Mouse (Mus musculus): ENCODE results near the gene Bcl2a1a.
"Not testable (repeated sequence)": the region's sequence is repeated elsewhere in the genome, so short reads cannot be mapped to it uniquely, and the experiment has no call there.

Gene Bcl2a1a

DNA sequence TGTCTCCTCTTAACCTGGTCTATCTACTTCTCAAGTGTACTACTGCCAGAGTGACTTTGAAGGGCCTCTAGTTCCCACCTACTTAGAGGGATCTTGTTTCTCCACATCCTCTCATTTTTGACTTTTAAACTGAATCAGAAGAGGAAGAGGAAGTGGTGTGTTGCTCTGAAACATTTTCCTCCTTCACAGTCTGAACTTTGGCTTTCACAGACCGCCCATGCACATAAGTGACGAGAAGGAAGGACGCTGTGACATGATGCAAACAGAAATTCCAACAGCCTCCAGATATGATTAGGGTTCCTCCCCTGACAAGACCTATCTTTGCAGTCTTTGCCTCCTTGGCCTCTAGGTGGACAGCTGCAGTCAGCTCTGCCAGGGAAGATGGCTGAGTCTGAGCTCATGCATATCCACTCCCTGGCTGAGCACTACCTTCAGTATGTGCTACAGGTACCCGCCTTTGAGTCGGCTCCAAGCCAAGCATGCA is at the start of gene Bcl2a1a:
TSS of gene Bcl2a1a (plus strand) at position 231 of the 484 bp plus-strand sequence.
- DNase-seq (ENCODE audit: low read depth, low spot score) = peak; percentile 4

DNA sequence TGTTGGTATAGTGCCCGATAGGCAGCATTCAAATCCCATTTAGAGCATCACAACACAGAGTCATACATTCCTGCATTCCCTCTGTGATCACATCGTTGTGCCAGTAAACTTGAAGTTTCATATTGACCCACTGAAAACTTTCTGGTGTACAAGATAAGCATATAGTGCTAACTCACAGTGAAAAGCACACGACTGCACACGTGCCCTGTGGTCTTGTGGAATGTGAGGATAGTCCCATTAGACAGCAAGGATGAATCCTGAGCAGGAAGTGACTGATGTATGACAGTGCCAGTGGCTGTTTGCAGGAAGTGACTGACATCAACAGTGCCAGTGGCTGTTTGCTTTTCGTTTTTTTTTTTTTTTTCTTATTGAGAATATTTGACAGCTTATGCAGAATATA is 40.1 kb upstream of the Bcl2a1a start:
- not testable (repeated sequence) for DNase-seq (ENCODE audit: low read depth, low spot score)

- DNase-seq (ENCODE audit: low read depth, low spot score) = not testable (repeated sequence)
These were observed 18.4 kb upstream of the Bcl2a1a start for GRCm38 (mm10) chr9:88938312-88938711.

DNA sequence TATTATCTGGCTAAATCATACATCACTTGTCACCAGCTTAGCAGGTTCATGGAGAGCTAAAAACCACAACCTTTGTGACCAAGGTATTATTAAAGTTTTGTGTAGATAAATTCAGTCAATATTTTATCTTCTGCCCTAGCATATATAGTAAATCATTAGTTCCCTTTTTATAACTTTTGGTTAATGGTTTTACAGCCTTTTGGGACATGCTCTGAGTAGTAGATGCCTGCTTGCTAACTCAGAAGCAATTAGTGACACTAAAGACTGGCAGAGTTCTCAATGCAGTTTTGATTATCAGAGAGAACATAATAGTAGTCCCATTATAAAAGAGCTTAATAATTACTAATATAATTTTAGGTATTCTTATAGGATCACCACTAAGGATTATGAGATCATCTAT is 5.2 kb upstream of the Bcl2a1a start:
- not testable (repeated sequence) for DNase-seq (ENCODE audit: low read depth, low spot score)

DNA sequence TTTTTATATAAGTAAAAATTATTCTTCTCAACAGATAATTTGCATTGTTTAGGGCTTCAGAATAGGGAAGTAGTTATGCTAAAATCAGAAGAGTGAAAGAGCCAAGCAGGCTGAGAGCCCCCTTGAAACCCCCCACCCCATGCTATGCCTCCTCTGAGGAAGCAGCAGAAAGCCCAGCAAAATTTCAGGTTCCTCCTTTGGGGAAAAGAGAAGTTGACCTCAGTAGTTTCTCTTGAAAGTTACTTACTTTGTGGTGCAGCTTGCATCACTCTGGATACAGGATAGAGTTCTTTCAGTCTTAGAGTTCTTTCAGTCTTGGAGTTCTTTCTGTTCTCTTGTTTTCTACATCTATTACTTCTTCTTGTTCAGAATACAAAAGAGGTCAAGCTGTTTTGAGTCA is 3.5 kb upstream of the Bcl2a1a start:
- peak; percentile 1 for DNase-seq (ENCODE audit: low read depth, low spot score)

DNA sequence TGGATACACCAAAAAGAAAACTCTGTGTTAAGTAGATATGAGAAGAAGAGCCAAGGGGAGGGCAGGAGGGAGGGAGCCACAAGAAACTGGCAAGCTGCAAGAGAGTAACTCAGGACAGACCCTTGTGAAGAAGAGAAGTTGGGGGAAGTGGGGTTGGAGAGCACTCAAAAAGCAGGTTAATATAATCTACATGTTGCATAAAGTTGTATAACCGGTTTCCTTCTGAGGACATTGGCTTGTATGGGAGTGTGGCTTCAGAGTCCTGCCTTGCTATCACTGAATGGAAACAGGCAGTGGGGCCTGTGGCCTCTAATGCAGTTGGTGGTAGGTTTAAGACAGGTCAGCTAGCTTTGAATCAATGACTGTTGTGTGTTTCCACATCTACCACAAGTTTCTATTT is 1.5 kb upstream of the Bcl2a1a start:
- DNase-seq (ENCODE audit: low read depth, low spot score) = not testable (repeated sequence)

GRCm38 (mm10) chr9:88956035-88956434 is 665 bp upstream of the Bcl2a1a start:
- not testable (repeated sequence) for DNase-seq (ENCODE audit: low read depth, low spot score)

DNA sequence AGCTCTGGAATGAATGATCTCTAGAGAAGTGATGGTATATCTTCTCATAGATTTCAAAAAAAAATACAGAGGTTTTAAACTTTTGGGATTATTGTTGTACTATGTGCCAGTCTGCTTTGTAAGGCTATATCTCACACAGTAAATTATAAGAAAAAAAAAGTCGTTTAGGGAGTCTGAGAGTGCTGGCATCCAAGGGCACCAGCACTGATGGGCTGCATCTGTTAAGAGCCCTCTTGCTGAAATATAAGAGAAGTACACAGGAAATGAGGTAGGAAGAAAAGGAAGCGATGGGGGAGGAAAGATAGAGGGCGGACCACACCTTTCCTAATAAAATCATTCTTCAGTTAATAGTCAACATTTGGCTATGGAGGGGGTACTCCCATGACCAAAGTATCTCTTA is 2.2 kb downstream of the Bcl2a1a start:
- no peak for DNase-seq (ENCODE audit: low read depth, low spot score)

DNA sequence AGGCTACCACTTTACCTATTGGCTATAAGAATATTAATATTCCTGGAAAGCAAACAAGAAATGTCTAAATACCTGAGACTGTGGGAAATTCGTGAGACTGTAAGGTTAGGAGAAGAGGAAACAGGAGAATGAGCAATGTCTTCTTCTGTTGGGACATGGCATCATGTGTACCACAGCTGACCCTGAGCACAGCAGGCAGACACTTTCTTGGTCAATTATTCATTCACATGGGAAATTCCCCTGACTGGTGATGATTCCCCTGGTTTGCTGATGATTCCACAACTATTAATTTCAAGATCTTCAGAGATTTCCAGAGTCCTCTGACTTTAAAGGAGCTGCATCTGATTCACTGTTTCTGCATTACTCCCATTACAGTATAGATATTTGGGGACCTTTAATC is 3.3 kb downstream of the Bcl2a1a start:
- DNase-seq (ENCODE audit: low read depth, low spot score) = not testable (repeated sequence)

GRCm38 (mm10) chr9:88966462-88966861 is 9.8 kb downstream of the Bcl2a1a start:
- not testable (repeated sequence) for DNase-seq (ENCODE audit: low read depth, low spot score)

- DNase-seq (ENCODE audit: low read depth, low spot score) = not testable (repeated sequence)
These were observed 12.8 kb downstream of the Bcl2a1a start for GRCm38 (mm10) chr9:88969502-88969901.

- not testable (repeated sequence) for DNase-seq (ENCODE audit: low read depth, low spot score)
These were observed 20.2 kb downstream of the Bcl2a1a start for GRCm38 (mm10) chr9:88976875-88977274.

DNA sequence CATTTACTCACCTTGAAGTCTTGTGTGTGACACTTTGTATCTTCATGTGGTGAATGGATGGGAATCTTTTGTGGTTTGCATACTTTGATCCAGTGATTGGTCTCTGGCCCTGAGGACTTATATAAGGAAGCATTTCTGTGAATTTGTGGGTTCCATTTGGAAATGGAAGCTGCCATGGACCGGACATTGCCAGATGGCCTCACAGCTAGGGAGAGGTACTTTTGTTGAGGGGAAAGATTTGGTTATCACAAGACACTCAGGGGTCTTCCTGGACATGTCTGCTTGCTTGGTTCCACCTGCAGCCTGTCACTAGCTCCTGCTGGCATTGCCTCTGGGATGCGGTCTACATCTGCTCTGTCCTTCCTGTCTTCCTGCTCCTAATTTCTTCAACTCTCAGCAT is 23.1 kb downstream of the Bcl2a1a start:
- DNase-seq (ENCODE audit: low read depth, low spot score) = not testable (repeated sequence)

GRCm38 (mm10) chr9:89001541-89001940 is 44.8 kb downstream of the Bcl2a1a start:
- not testable (repeated sequence) for DNase-seq (ENCODE audit: low read depth, low spot score)
